Mouse (Mus musculus): Measurements from ENCODE around the gene Elmo1.
"Not testable (repeated sequence)": the region's sequence is repeated elsewhere in the genome, so short reads cannot be mapped to it uniquely, and the experiment has no call there.

Elmo1 gene

GRCm38 (mm10) chr13:20585868-20586267 lies 495.5 kb downstream of the Elmo1 start:
- no peak for DNase-seq (ENCODE audit: extremely low read depth, low read depth, low spot score)

GRCm38 (mm10) chr13:20586462-20586861 lies 496.1 kb downstream of the Elmo1 start:
- DNase-seq (ENCODE audit: extremely low read depth, low read depth, low spot score): no peak

- DNase-seq (ENCODE audit: extremely low read depth, low read depth, low spot score): no peak
Measured at GRCm38 (mm10) chr13:20590983-20591382, 500.6 kb downstream of the Elmo1 start.

GRCm38 (mm10) chr13:20597307-20597706 lies 506.9 kb downstream of the Elmo1 start:
- no peak for DNase-seq (ENCODE audit: extremely low read depth, low read depth, low spot score)

GRCm38 (mm10) chr13:20598618-20599017 lies 508.2 kb downstream of the Elmo1 start:
- DNase-seq (ENCODE audit: extremely low read depth, low read depth, low spot score): no peak

- no peak for DNase-seq (ENCODE audit: extremely low read depth, low read depth, low spot score)
Measured at GRCm38 (mm10) chr13:20600246-20600645, 509.9 kb downstream of the Elmo1 start.

- DNase-seq (ENCODE audit: extremely low read depth, low read depth, low spot score): no peak
Measured at GRCm38 (mm10) chr13:20601421-20601820, 511.0 kb downstream of the Elmo1 start.

- DNase-seq (ENCODE audit: extremely low read depth, low read depth, low spot score): no peak
Measured at GRCm38 (mm10) chr13:20606891-20607290, 516.5 kb downstream of the Elmo1 start.

GRCm38 (mm10) chr13:20609003-20609688 lies 518.8 kb downstream of the Elmo1 start:
- no peak for DNase-seq (ENCODE audit: extremely low read depth, low read depth, low spot score)

GRCm38 (mm10) chr13:20615596-20616469 lies 525.4 kb downstream of the Elmo1 start:
- no peak for DNase-seq (ENCODE audit: extremely low read depth, low read depth, low spot score)

- no peak for DNase-seq (ENCODE audit: extremely low read depth, low read depth, low spot score)
Measured at GRCm38 (mm10) chr13:20619946-20620345, 529.5 kb downstream of the Elmo1 start.

- DNase-seq (ENCODE audit: extremely low read depth, low read depth, low spot score): no peak
Measured at GRCm38 (mm10) chr13:20623071-20623850, 532.9 kb downstream of the Elmo1 start.

GRCm38 (mm10) chr13:20627796-20628195 lies 537.4 kb downstream of the Elmo1 start:
- no peak for DNase-seq (ENCODE audit: extremely low read depth, low read depth, low spot score)

- DNase-seq (ENCODE audit: extremely low read depth, low read depth, low spot score): no peak
Measured at GRCm38 (mm10) chr13:20632477-20632876, 542.1 kb downstream of the Elmo1 start.

- not testable (repeated sequence) for DNase-seq (ENCODE audit: extremely low read depth, low read depth, low spot score)
Measured at GRCm38 (mm10) chr13:20634679-20635078, 544.3 kb downstream of the Elmo1 start.

GRCm38 (mm10) chr13:20635646-20636045 lies 545.2 kb downstream of the Elmo1 start:
- no peak for DNase-seq (ENCODE audit: extremely low read depth, low read depth, low spot score)

Data from fat pad, adult 2 months (tissue).